Mouse (Mus musculus) kidney, embryonic 14.5 days (tissue): ENCODE measurements around the gene Sim2. TPM values are rescaled to one million over a fixed set of nuclear protein-coding genes. Genes with fewer than 3 reads are reported as not detected.

Source experiments
- ATAC-seq: fragments of 200-750 bp; cut with Nextera tagmentation; 2 replicates; pipeline ENCODE4 v1.8.0; 2017; ENCODE audit warnings: moderate number of reproducible peaks, mild to moderate bottlenecking, moderate TSS enrichment, moderate library complexity; ENCODE audit not compliant: low FRiP score, low TSS enrichment
- H3K27ac ChIP-seq: fragments of 300-500 bp; sonication (generic); 2 replicates; pipeline ENCODE4 v1.5.1; 2014; ENCODE audit warnings: low read depth, mild to moderate bottlenecking, low read length, moderate library complexity, mixed read lengths
- H3K27me3 ChIP-seq: fragments of 300-500 bp; sonication (generic); 2 replicates; pipeline ENCODE4 v1.6.1; 2014; ENCODE audit warnings: mild to moderate bottlenecking, low read length; ENCODE audit not compliant: control insufficient read depth, insufficient read depth
- H3K36me3 ChIP-seq: fragments of 300-500 bp; sonication (generic); 2 replicates; pipeline ENCODE4 v1.6.1; 2014; ENCODE audit warnings: low read length, mixed read lengths; ENCODE audit not compliant: control insufficient read depth, insufficient read depth
- H3K4me1 ChIP-seq: fragments of 300-500 bp; sonication (generic); 2 replicates; pipeline ENCODE4 v1.6.1; 2014; ENCODE audit warnings: low read length, mixed read lengths; ENCODE audit not compliant: control insufficient read depth, insufficient read depth
- H3K4me2 ChIP-seq: fragments of 300-500 bp; sonication (generic); replicated peaks from 2 replicates; pipeline ENCODE4 v1.6.1; 2014; ENCODE audit warnings: low read depth, mild to moderate bottlenecking, low read length
- H3K4me3 ChIP-seq: fragments of 300-500 bp; sonication (generic); 2 replicates; pipeline ENCODE4 v1.5.1; 2014; ENCODE audit warnings: mild to moderate bottlenecking, low read length
- H3K9ac ChIP-seq: fragments of 300-500 bp; sonication (generic); 2 replicates; pipeline ENCODE4 v1.6.1; 2014; ENCODE audit warnings: low read depth, mild to moderate bottlenecking, low read length, moderate library complexity
- H3K9me3 ChIP-seq: fragments of 300-500 bp; sonication (generic); 2 replicates; pipeline ENCODE4 v1.6.1; 2016; ENCODE audit warnings: low read length; ENCODE audit not compliant: control insufficient read depth
- WGBS: fragments of 180-500 bp; shearing (Covaris S2); extraction: QIAGEN DNeasy Blood & Tissue Kit; methylation state at CpG from one replicate; pipeline ENCODE4 v1.1.7; 2014; 5-methylcytosine and 5-hydroxymethylcytosine counted together
- polyA plus RNA-seq: library from polyadenylated mRNA; unstranded; fragments of >200 nt; fragmentation: Nextera tagmentation; extraction: Ambion mirVana; gene quantifications from 2 replicates; pipeline ENCODE4 v1.2.1, GENCODE M21; 2014

Sim2 gene
- polyA plus RNA-seq, 1 experiment from 2014 or later: 2.5 TPM

DNA sequence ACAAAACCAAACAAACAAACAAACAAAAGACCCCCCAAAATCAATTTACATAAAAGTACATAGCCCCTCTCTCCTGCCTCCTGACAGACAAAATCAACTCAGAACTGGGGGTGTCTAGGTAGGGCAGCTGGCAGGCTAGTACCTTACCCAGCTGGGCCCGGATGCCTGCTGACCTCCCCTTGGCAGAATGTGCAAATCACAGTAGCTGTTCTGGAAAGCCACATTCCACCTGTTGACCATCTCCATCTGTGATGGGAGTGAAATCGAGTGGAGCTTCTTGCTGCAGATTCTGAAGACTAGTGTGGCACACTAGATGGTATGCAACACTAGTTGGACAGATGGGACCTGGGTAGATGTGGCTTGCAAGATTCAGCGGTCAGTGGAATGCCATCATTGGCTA, 34.4 kb upstream of the Sim2 start:
- Histone ChIP-seq H3K27ac (no peak overlapping the region), H3K27me3 (no peaks in the 10 kb centered on the region), H3K9ac (no peak overlapping the region), H3K36me3 (no peaks in the 10 kb centered on the region), H3K9me3 (no peaks in the 10 kb centered on the region), H3K4me3 (no peak overlapping the region), H3K4me2 (no peak overlapping the region), H3K4me1 (no peaks in the 10 kb centered on the region)
- WGBS: 89% methylated on average over 3 of the region's 3 CpGs
- ATAC-seq: no peak

DNA sequence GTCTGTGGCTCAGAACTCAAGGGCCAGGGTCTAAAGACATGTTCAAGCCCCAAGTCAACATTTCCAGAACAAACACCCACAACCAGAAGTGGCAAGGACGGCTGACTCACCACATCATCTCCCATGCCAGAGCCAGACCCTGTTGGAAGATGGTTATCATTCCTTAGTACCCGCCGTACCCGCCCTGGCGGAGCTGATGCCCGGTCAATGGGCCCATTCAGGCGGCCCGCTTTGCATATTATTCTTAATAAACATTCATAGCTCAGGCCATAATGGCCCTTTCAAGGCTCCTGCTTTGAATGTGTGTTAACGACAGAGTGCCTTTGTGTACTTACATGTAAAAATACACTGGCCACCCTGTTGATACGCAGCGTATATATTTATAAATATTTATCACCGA, 29.6 kb upstream of the Sim2 start:
- Histone ChIP-seq H3K4me1 (no peaks in the 10 kb centered on the region), H3K9me3 (no peaks in the 10 kb centered on the region), H3K9ac (no peak overlapping the region), H3K36me3 (no peaks in the 10 kb centered on the region), H3K27ac (no peak overlapping the region), H3K4me3 (no peak overlapping the region), H3K27me3 (no peaks in the 10 kb centered on the region), H3K4me2 (no peak overlapping the region)
- no peak for ATAC-seq
- WGBS: 86% methylated on average over 12 of the region's 12 CpGs

DNA sequence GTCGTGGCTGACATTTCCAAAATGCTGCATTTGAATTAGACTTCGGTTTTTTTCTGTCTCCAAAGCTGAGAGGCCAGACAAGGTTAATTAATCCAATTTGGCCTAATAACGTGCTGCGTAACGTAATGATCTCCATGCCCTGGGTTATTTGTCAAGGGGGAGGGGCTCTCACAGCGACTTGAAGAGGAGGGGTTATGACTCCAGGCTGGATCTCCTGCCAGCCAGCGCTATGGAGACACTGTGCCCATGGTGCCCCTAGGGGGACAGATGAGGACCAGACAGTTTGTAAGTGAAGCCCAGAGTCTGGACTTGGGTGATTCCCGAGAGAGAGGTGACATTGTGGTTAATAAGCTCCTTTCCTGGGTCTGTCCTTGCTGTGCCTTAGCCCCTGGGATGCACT, 29.2 kb upstream of the Sim2 start:
- H3K36me3 ChIP-seq: no peaks in the 10 kb centered on the region
- H3K27ac ChIP-seq: no peak overlapping the region
- H3K9me3 ChIP-seq: no peaks in the 10 kb centered on the region
- no peaks in the 10 kb centered on the region for H3K27me3 ChIP-seq
- H3K4me3 ChIP-seq: no peak overlapping the region
- ATAC-seq: no peak
- 64% methylated on average over 8 of the region's 8 CpGs for WGBS
- no peak overlapping the region for H3K4me2 ChIP-seq
- no peaks in the 10 kb centered on the region for H3K4me1 ChIP-seq
- H3K9ac ChIP-seq: no peak overlapping the region

DNA sequence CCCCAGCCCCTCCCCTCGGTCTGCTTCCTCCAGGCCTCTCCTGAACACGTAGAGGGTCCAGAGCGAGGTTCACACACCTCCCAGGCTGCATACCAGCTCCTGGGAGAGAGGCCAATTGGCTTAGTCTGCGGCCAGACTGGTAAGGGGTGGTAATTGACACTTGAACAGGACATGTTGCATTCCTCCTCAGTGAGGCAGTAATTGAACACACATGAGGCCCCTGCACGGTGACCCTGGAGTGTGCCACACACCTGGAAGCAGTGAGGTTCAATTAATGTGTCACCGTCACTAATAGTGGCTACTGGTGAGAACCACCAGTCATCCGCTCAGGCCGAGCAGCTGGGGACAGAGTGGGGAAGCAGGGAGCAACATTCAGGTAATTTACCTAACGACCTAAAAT, 24.9 kb upstream of the Sim2 start:
- H3K9me3 ChIP-seq: peaks cover 4% of the 10 kb centered on the region; the same call in 1 of the 2 replicates
- H3K4me2 ChIP-seq: no peak overlapping the region
- H3K4me1 ChIP-seq: no peaks in the 10 kb centered on the region
- H3K36me3 ChIP-seq: no peaks in the 10 kb centered on the region
- WGBS: 43% methylated on average over 9 of the region's 9 CpGs
- no peaks in the 10 kb centered on the region for H3K27me3 ChIP-seq
- H3K9ac ChIP-seq: no peak overlapping the region
- H3K4me3 ChIP-seq: no peak overlapping the region
- H3K27ac ChIP-seq: no peak overlapping the region
- peak; percentile 11; the same call in 1 of the 2 replicates for ATAC-seq

DNA sequence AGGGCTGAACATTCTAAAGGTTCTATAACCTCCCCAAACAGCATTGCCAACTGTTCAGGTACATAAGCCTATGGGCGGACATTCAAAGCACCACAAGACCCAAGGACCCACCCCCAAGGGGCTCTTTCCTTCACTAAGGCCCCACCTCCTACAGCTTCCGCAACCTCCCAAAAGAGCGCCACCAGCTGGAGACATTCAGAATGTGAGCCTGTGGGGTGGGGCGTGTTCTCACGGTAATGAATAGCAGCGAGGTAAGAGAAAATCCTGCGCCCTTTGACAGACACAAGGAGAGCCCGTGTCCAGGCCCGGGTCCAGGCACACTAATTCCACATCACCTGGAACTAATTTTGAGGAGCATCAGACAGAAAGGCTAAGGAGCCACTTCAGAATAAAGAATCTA, 20.5 kb upstream of the Sim2 start:
- H3K4me1 ChIP-seq: no peaks in the 10 kb centered on the region
- H3K4me2 ChIP-seq: no peak overlapping the region
- H3K36me3 ChIP-seq: no peaks in the 10 kb centered on the region
- H3K27ac ChIP-seq: no peak overlapping the region
- ATAC-seq: no peak
- H3K27me3 ChIP-seq: no peaks in the 10 kb centered on the region
- peaks cover 9% of the 10 kb centered on the region; the same call in 1 of the 2 replicates for H3K9me3 ChIP-seq
- WGBS: 68% methylated on average over 9 of the region's 9 CpGs
- no peak overlapping the region for H3K4me3 ChIP-seq
- no peak overlapping the region for H3K9ac ChIP-seq

DNA sequence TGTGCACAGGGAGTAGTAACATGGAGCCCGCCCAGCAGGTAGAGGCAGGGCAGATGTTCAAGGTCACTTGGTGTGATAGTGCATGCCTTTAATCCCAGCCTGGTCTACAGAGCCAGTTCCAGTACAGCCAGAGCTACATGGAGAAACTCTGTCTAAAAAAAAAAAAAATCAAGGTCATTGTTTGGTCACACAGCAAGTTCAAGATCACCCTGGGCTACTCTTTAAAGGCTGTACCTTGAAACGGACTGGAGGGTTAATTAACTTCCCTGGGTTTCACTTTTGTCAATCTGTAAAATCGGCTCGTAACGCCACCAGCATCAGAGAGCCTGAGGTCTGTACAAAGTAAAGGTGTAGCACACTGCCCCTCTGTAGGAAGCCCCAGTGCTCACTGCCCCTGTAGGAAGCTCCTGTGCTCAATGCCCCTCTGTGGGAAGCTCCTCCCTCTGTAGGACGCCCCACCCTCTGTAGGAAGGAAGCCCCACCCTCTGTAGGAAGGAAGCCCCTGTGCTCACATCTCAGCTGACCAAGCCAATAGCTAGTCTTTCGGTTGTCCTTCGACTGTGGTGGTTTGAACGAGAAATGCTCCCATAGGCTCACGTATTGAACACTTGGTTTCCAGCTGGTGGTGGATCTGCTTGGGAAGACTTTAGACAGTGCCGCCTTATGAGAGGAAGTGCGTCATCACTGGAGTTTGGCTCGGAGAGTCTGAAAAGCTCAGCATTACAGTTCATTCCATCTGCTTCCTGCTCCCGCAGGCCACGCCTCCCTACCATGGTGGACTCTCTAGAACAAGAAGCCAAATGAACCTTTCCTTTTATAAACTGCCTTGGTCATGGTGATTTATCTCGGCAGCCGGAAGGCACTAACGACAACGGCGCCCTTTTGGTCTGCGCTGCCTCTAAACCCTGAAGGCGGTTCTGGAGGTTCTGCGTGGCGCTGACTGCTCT, 18.7 kb upstream of the Sim2 start:
- H3K27ac ChIP-seq: no peak overlapping the region
- H3K4me1 ChIP-seq: no peaks in the 10 kb centered on the region
- H3K27me3 ChIP-seq: 0 out of 2 replicates have a peak, but pooled peaks cover 5% of the 10 kb centered on the region
- ATAC-seq: peak; percentile 55; the same call in 1 of the 2 replicates
- H3K36me3 ChIP-seq: no peaks in the 10 kb centered on the region
- H3K9me3 ChIP-seq: peaks cover 9% of the 10 kb centered on the region; the same call in 1 of the 2 replicates
- no peak overlapping the region for H3K9ac ChIP-seq
- peak overlapping the region; percentile 15 for H3K4me2 ChIP-seq
- WGBS: 69% methylated on average over 24 of the region's 24 CpGs
- 0 out of 2 replicates have a peak overlapping the region, but pooled peaks have one; percentile 6 for H3K4me3 ChIP-seq

DNA sequence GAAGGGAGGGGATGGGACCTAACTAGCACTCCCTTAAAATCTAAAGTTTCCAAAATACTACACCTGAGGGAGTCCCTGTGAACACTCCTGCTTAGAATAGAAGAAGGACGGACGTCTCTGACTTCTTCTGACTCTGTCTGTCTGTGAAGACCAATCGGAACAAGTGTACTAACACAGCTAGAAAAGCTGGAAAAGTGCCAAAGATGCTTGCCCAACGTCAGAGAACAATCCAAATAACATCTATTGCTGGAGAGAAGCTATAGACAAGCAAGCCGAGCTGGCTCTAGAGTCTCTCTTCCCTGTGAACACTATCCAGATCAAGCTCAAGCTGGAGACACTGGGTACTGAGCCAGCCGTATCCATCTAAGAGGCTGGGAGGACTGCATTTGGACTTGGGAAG, 18.0 kb upstream of the Sim2 start:
- no peak overlapping the region for H3K4me2 ChIP-seq
- H3K27me3 ChIP-seq: 0 out of 2 replicates have a peak, but pooled peaks cover 5% of the 10 kb centered on the region
- no peaks in the 10 kb centered on the region for H3K36me3 ChIP-seq
- H3K9me3 ChIP-seq: peaks cover 9% of the 10 kb centered on the region; the same call in 1 of the 2 replicates
- no peak for ATAC-seq
- no peak overlapping the region for H3K9ac ChIP-seq
- 74% methylated on average over 6 of the region's 6 CpGs for WGBS
- no peaks in the 10 kb centered on the region for H3K4me1 ChIP-seq
- no peak overlapping the region for H3K27ac ChIP-seq
- no peak overlapping the region for H3K4me3 ChIP-seq

DNA sequence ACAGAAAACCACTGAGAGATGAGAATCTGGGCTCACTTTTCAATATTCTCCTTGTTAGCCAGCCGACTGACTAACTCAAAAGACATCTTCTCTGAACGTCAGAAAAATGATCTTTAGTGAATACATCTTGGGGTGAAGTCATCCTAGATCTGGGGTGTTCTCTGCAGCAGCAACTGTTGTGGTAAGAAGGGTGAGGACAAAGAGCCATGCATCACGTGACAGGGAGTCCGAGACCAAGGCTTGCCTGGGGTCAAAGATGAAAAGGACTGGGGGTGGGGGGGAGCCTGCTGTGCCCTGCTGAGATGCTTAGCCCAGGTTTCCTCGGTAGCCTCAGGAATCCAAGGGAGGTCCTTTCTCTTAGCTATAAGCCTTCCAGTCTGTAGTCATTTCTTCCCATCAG, 17.5 kb upstream of the Sim2 start:
- H3K27me3 ChIP-seq: 0 out of 2 replicates have a peak, but pooled peaks cover 5% of the 10 kb centered on the region
- 71% methylated on average over 5 of the region's 5 CpGs for WGBS

DNA sequence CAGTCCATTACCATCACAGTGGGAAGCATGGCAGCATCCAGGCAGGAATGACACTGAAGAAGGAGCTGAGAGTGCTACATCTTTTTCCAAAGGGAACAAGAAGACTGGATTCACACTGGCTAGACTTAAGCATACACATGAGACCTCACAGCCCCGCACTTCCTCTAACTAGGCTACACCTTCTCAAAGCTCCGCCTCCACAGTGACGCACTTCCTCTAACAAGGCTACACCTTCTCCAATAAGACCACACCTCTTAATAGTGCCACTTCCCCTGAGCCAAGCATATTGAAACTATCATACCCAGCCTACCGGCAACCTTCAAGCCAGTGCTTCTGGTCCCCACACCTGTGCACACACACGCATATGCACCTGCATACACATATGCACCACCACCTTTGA, 15.7 kb upstream of the Sim2 start:
- Histone ChIP-seq H3K4me3 (no peak overlapping the region), H3K9ac (no peak overlapping the region), H3K4me1 (no peaks in the 10 kb centered on the region), H3K4me2 (no peak overlapping the region), H3K27ac (no peak overlapping the region), H3K36me3 (no peaks in the 10 kb centered on the region), H3K27me3 (peaks cover 7% of the 10 kb centered on the region; the same call in 1 of the 2 replicates), H3K9me3 (peaks cover 5% of the 10 kb centered on the region; the same call in 1 of the 2 replicates)
- no peak for ATAC-seq
- WGBS: 96% methylated on average over 5 of the region's 5 CpGs

More for the DNA sequence above, 17.5 kb upstream of the Sim2 start:
- H3K9me3 ChIP-seq: peaks cover 7% of the 10 kb centered on the region; the same call in 1 of the 2 replicates
- H3K9ac ChIP-seq: no peak overlapping the region
- H3K4me1 ChIP-seq: no peaks in the 10 kb centered on the region
- no peaks in the 10 kb centered on the region for H3K36me3 ChIP-seq
- no peak overlapping the region for H3K4me2 ChIP-seq
- H3K4me3 ChIP-seq: no peak overlapping the region
- no peak for ATAC-seq
- H3K27ac ChIP-seq: no peak overlapping the region
